Mouse (Mus musculus) kidney, embryonic 16.5 days (tissue): ENCODE results near the gene Gm15155. TPM values are rescaled to one million over a fixed set of nuclear protein-coding genes. Genes with fewer than 3 reads are reported as not detected.
"Not testable (repeated sequence)": the region's sequence is repeated elsewhere in the genome, so short reads cannot be mapped to it uniquely, and the experiment has no call there.

Source experiments
- ATAC-seq: fragments of 200-750 bp; cut with Nextera tagmentation; 2 replicates; pipeline ENCODE4 v1.8.0; 2017; ENCODE audit warnings: moderate TSS enrichment; ENCODE audit not compliant: low FRiP score, low TSS enrichment
- H3K27ac ChIP-seq: fragments of 300-500 bp; sonication (generic); 2 replicates; pipeline ENCODE4 v1.5.1; 2014; ENCODE audit warnings: low read length
- H3K27me3 ChIP-seq: fragments of 300-500 bp; sonication (generic); 2 replicates; pipeline ENCODE4 v1.6.1; 2014; ENCODE audit warnings: low read length, control low read depth, mixed read lengths; ENCODE audit not compliant: insufficient read depth
- H3K36me3 ChIP-seq: fragments of 300-500 bp; sonication (generic); 2 replicates; pipeline ENCODE4 v1.6.1; 2014; ENCODE audit warnings: low read length, control low read depth, mixed read lengths; ENCODE audit not compliant: insufficient read depth
- H3K4me1 ChIP-seq: fragments of 300-500 bp; sonication (generic); 2 replicates; pipeline ENCODE4 v1.6.1; 2014; ENCODE audit warnings: low read length, control low read depth, mixed read lengths; ENCODE audit not compliant: insufficient read depth
- H3K4me2 ChIP-seq: fragments of 300-500 bp; sonication (generic); replicated peaks from 2 replicates; pipeline ENCODE4 v1.6.1; 2014; ENCODE audit warnings: low read depth, low read length
- H3K4me3 ChIP-seq: fragments of 300-500 bp; sonication (generic); 2 replicates; pipeline ENCODE4 v1.5.1; 2014; ENCODE audit warnings: mild to moderate bottlenecking, low read length
- H3K9ac ChIP-seq: fragments of 300-500 bp; sonication (generic); replicated peaks from 2 replicates; pipeline ENCODE4 v1.6.1; 2014; ENCODE audit warnings: low read length
- H3K9me3 ChIP-seq: fragments of 300-500 bp; sonication (generic); 2 replicates; pipeline ENCODE4 v1.6.1; 2016; ENCODE audit warnings: low read length, control low read depth
- WGBS: fragments of 180-500 bp; shearing (Covaris S2); extraction: QIAGEN DNeasy Blood & Tissue Kit; methylation state at CpG from one replicate; pipeline ENCODE4 v1.1.7; 2014; 5-methylcytosine and 5-hydroxymethylcytosine counted together
- polyA plus RNA-seq: library from polyadenylated mRNA; unstranded; fragments of >200 nt; fragmentation: Nextera tagmentation; extraction: Ambion mirVana; gene quantifications from 2 replicates; pipeline ENCODE4 v1.2.1, GENCODE M21; 2015

Gm15155 gene
- polyA plus RNA-seq, 1 experiment from 2014 or later = not detected

DNA sequence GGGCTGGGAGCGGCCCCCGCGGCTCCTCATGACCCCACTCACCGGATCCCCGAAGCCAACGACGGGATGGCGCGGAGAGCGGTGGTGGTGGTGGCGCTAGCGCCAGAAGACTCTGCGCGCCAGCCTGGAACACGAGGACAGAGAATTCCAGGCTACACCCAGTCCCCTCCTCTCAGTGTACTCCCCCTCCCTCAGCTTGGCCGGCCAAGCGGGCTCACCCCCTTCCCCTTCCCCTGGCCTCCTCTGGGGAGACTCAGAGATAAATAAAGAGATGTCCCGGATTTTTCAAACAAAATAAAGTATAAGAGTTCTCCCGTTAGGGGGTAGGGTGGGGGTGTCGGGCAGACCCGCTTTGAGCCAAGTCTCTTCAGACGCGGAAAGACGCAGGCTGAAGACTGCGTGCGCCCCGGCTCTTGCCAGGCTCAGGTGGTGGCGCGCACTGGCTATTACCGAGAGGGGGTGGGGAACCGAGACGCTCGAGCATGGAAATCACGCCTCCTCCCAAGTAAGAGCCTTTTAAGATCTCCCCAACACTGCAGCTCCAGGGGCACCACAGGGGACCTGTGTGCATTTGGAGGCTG, 750 bp upstream of the Gm15155 start, which contains the start of gene Ptchd1:
Gene Ptchd1, minus strand, starts transcription at position 114 of the 581 bp plus-strand sequence.
- Histone ChIP-seq H3K27me3 (peaks cover 42% of the 10 kb centered on the region), H3K36me3 (no peaks in the 10 kb centered on the region), H3K9me3 (no peaks in the 10 kb centered on the region), H3K4me1 (no peaks in the 10 kb centered on the region), H3K27ac (no peak within 1 kb of the TSS), H3K4me2 (peak within 1 kb of the TSS; percentile 93), H3K4me3 (peak within 1 kb of the TSS; percentile 51), H3K9ac (0 out of 2 replicates have a peak within 1 kb of the TSS, but pooled peaks have one; percentile 26)
- ATAC-seq = peak; percentile 86
- 22% methylated on average over 22 of the region's 34 CpGs for WGBS

DNA sequence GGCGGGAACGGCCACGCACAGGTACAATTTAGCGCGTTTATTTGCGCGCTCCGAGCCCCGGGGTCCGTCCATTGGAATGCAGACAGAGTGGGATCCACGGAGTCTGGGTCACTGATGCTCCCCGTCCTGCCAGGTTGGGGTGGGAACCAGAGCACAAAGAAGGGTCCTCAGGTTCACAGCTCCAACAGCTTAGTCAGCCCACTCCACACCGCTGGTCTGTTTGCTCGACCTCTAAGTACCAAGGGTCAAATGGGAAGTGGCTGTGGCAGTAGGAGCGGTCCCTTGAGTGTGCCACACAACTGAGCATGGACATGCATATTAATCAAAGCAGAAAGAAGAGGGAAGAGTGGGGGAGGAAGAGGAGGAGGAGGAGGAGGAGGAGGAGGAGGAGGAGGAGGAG, 354 bp downstream of the Gm15155 start:
- H3K4me3 ChIP-seq = peak overlapping the region; percentile 51
- no peaks in the 10 kb centered on the region for H3K36me3 ChIP-seq
- H3K9me3 ChIP-seq = no peaks in the 10 kb centered on the region
- ATAC-seq = peak; percentile 41; the same call in 1 of the 2 replicates
- 17% methylated on average over 15 of the region's 15 CpGs for WGBS
- no peak overlapping the region for H3K27ac ChIP-seq
- H3K9ac ChIP-seq = no peak overlapping the region
- H3K4me1 ChIP-seq = no peaks in the 10 kb centered on the region
- peaks cover 42% of the 10 kb centered on the region for H3K27me3 ChIP-seq
- peak overlapping the region; percentile 93 for H3K4me2 ChIP-seq

DNA sequence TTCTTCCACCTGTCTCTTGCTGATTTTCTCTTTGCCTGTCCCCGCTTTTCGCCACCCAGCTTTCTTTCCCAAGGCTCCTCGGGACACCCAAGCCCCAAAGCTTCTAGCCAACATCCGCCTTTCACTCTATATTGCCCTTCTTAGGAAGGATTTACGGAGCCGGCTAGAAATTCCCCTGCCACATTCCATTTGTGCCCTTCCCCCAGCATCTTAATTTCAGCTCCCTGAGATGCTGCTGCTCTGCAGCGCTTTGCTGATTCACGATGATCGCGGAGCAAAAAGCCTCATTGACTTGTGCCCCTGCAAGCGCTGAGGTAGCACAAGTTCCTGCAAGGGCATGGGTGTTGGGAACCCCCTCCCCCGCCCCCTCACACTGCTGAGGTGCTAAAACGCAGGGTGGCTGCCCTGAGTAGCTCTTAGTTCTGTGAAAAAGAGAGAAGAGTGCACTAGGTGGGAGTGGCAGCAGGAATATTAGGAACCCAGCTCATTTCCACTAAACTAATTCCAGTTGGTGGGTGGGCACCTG, 1.2 kb downstream of the Gm15155 start:
- Histone ChIP-seq H3K4me2 (peak overlapping the region; percentile 24), H3K9me3 (no peaks in the 10 kb centered on the region), H3K36me3 (no peaks in the 10 kb centered on the region), H3K9ac (no peak overlapping the region), H3K4me1 (no peaks in the 10 kb centered on the region), H3K27me3 (peaks cover 42% of the 10 kb centered on the region), H3K27ac (no peak overlapping the region), H3K4me3 (0 out of 2 replicates have a peak overlapping the region, but pooled peaks have one; percentile 4)
- peak; percentile 17; the same call in 1 of the 2 replicates for ATAC-seq
- WGBS = 16% methylated on average over 13 of the region's 13 CpGs

DNA sequence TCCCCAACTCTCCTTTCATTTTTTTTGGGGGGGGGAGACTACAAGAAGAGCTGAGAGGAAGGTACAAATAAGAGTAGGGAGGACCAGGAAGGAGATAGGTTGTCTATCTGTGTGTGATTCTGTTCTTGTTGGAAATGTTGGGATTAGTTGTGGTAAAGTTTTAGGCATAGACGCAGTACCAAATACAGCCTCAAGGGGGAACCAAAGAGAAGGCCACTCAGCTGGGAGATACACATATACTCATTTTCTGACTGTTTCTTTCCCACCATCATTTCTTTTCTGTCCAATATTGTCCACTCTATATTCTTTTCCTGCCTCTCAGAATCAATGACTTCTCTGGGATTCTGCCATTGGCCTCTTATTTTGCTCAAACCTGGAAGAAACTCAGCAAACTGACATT, 19.4 kb downstream of the Gm15155 start:
- 7% methylated on average over 1 of the region's 1 CpGs for WGBS

DNA sequence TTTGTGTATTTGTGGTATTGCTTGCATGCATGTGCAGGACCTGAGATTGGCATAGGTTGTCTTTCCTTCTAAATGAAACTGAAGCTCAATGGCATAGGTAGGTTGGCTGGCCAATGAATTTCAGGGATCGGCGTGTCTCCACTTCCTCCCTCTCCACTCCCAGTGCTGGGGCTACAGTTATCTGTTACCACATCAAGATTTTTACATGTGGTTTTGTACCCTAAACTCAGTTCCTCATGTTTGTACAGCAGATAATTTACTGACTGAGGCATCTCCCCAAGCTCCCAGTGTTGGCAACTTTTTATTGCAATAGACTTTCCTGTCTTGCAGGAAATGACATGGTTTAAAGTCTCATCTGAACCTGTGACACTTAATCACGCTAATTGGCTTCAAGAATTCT, 21.4 kb downstream of the Gm15155 start:
- Histone ChIP-seq H3K4me3 (no peak overlapping the region), H3K27me3 (no peaks in the 10 kb centered on the region), H3K27ac (no peak overlapping the region), H3K36me3 (no peaks in the 10 kb centered on the region), H3K9me3 (no peaks in the 10 kb centered on the region), H3K4me2 (no peak overlapping the region), H3K4me1 (no peaks in the 10 kb centered on the region), H3K9ac (no peak overlapping the region)
- ATAC-seq = no peak
- WGBS = 90% methylated on average over 3 of the region's 3 CpGs

More for the DNA sequence above, 19.4 kb downstream of the Gm15155 start:
- no peak overlapping the region for H3K9ac ChIP-seq
- H3K4me1 ChIP-seq = no peaks in the 10 kb centered on the region
- H3K4me2 ChIP-seq = no peak overlapping the region
- H3K9me3 ChIP-seq = no peaks in the 10 kb centered on the region
- no peaks in the 10 kb centered on the region for H3K36me3 ChIP-seq
- no peak overlapping the region for H3K27ac ChIP-seq
- H3K27me3 ChIP-seq = no peaks in the 10 kb centered on the region
- no peak for ATAC-seq
- no peak overlapping the region for H3K4me3 ChIP-seq

DNA sequence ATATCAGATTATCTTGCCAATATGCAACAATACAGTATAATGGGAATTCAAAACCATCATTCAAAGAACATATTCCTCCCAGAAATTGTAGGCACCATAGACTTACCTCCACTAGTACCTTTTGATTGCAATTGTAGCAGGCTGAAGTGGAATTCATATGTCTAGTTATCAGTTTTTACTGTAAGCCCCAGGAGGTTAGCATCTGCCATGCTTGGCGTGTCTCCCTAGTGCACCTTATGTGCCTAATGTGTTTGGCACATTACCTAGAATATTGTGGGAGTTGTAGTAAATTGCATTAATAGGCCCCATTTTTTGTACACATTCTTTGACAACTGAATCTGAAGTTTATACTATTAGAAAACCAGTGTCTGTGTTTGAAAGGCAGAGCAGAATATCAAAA, 33.4 kb downstream of the Gm15155 start:
- H3K4me3 ChIP-seq = no peak overlapping the region
- H3K27ac ChIP-seq = no peak overlapping the region
- no peak for ATAC-seq
- H3K4me1 ChIP-seq = no peaks in the 10 kb centered on the region
- H3K27me3 ChIP-seq = no peaks in the 10 kb centered on the region
- H3K36me3 ChIP-seq = no peaks in the 10 kb centered on the region
- no peak overlapping the region for H3K9ac ChIP-seq
- 87% methylated on average over 1 of the region's 1 CpGs for WGBS
- no peak overlapping the region for H3K4me2 ChIP-seq
- no peaks in the 10 kb centered on the region for H3K9me3 ChIP-seq

DNA sequence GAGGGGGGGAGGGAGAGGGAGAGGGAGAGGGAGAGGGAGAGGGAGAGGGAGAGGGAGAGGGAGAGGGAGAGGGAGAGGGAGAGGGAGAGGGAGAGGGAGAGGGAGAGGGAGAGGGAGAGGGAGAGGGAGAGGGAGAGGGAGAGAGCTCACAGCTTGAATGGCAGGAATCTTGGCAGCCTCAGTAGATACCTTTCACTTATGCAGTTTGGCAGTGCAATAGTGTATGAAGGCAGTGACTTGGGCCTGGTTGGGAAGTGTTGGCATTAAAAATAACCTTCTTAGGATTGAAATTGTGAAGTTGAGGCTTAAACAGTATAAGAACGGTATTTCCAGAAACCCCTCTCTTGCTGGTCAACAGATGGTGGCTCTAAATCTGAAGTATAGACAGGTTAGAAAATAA, 65.9 kb downstream of the Gm15155 start:
- H3K4me1 ChIP-seq, H3K27ac ChIP-seq, H3K4me3 ChIP-seq, ATAC-seq, H3K9ac ChIP-seq, H3K9me3 ChIP-seq, H3K27me3 ChIP-seq, H3K4me2 ChIP-seq, H3K36me3 ChIP-seq: not testable (repeated sequence)
- WGBS = 93% methylated on average over 1 of the region's 1 CpGs

DNA sequence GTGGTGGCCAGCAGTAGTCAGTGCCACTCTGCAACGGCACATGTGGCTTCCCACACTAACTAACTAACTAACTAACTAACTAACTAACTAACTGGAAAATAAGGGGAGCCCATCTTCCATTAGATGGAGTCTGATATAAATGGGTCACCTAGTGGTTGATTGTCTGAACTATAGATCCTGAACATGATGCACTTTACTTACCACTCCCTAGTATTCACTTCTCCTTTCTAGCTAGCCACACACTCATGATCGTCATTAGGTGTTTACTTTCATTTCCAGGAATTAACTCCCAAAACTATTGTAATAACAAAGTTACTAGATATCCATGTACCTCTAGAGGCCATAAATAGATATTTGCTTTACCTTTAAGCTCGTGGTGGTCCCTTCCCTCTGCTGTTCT, 99.6 kb downstream of the Gm15155 start:
- Histone ChIP-seq H3K36me3 (no peaks in the 10 kb centered on the region), H3K4me1 (no peaks in the 10 kb centered on the region), H3K4me3 (no peak overlapping the region), H3K9me3 (no peaks in the 10 kb centered on the region), H3K27me3 (no peaks in the 10 kb centered on the region), H3K4me2 (no peak overlapping the region), H3K27ac (no peak overlapping the region), H3K9ac (no peak overlapping the region)
- 80% methylated on average over 3 of the region's 3 CpGs for whole genome bisulfite sequencing
- ATAC-seq = no peak

DNA sequence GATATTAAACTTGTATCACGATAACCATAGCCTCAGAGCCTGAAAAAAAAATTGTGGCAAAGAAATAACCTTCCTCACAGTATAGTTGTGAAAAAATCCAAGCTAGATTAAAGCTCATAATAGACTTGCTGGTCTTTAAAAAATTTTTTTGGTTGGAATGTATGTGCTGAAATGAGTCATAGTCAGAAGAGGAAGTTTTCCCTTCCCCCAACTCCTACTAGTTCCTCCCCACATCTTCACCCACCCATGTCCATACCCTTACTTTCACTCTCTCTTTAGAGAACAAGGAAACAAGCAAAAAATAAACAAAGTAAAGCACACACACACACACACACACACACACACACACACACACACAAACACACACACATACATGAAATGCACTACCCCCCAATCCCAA, 103.8 kb downstream of the Gm15155 start:
- Histone ChIP-seq H3K4me2 (no peak overlapping the region), H3K4me3 (no peak overlapping the region), H3K9ac (no peak overlapping the region), H3K27ac (no peak overlapping the region), H3K4me1 (no peaks in the 10 kb centered on the region), H3K36me3 (no peaks in the 10 kb centered on the region), H3K27me3 (no peaks in the 10 kb centered on the region), H3K9me3 (no peaks in the 10 kb centered on the region)
- 47% methylated on average over 1 of the region's 1 CpGs for WGBS
- no peak for ATAC-seq

DNA sequence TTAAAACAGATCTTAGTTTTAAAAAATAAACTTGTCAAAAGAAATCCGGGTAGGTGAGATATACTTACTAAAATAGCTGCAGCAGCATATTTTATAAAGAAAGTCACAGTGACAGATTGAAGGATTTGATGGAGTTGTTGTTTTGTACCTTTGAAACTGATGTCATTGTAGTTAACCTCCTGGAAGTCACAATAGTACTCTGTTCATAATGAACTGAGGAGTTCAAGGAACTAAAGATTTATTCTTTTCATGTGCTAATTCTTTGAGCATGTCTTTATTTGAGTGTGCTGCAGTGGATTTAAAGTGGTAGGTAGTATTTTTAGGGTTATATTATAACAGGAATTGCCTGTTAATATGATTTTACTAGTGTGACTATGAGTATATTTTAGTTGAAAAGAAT, 263.6 kb downstream of the Gm15155 start:
- Histone ChIP-seq H3K9ac (no peak overlapping the region), H3K36me3 (no peaks in the 10 kb centered on the region), H3K27me3 (no peaks in the 10 kb centered on the region), H3K9me3 (no peaks in the 10 kb centered on the region), H3K4me3 (no peak overlapping the region), H3K4me2 (no peak overlapping the region), H3K27ac (no peak overlapping the region), H3K4me1 (no peaks in the 10 kb centered on the region)
- ATAC-seq = no peak
- WGBS = 58% methylated on average over 1 of the region's 1 CpGs
